28 mouse cellular contexts compared by ENCODE assay signal in the genomic region with DNA sequence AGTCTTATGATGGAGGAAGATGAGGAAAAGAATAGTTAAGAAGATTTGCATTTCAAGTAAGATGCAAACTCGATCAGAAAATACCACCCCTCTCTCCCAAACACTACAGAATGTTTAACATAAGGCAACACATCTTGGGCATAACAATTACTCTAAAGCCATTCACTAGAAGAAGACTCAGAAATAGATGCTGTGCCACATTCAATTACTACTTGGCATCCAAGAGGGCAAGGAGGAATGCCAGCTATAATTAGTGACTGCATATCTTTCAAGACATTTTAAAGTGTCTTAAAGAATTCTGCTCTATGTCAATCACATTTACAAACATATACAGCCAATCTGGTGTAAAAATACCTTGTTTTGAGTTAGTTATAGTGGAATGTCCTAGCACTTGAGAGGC.
"Had no signal": no experiment of that assay in that cellular context is flagged by ENCODE, and none has a peak within 500 bp of the region (broad histone marks: within the 10 kb centered on the region; RNA-seq: fewer than 3 reads in every experiment).

No protein-coding gene starts in this region.

- H3K36me3 ChIP-seq: heart, embryonic 12.5 days; hindbrain, embryonic 10.5 days; hindbrain, embryonic 12.5 days; intestine, embryonic 15.5 days; limb, embryonic 10.5 days; limb, embryonic 12.5 days; liver, embryonic 13.5 days; liver, embryonic 15.5 days had no signal

- H3K4me2 ChIP-seq: heart, embryonic 12.5 days; hindbrain, embryonic 12.5 days; hindbrain, embryonic 14.5 days; intestine, embryonic 15.5 days; limb, embryonic 12.5 days; liver, embryonic 11.5 days; liver, embryonic 13.5 days; liver, embryonic 15.5 days had no signal

- ATAC-seq: hindbrain, embryonic 16.5 days; inflammation-experienced regulatory T-cells, adult 6 months; intestine, embryonic 15.5 days; intestine, postnatal 0 days had no signal

- H3K27me3 ChIP-seq: heart, embryonic 12.5 days; hindbrain, embryonic 12.5 days; intestine, embryonic 15.5 days; limb, embryonic 12.5 days; liver, embryonic 13.5 days; liver, embryonic 15.5 days had no signal

- H3K27ac ChIP-seq: gastrocnemius, adult 2 months; heart, embryonic 10.5 days; hindbrain, embryonic 10.5 days; hindbrain, embryonic 12.5 days; hindbrain, embryonic 14.5 days; intestine, embryonic 15.5 days; layer of hippocampus, adult 2 months; left cerebral cortex, adult 2 months; limb, embryonic 10.5 days; limb, embryonic 12.5 days; liver, embryonic 13.5 days; liver, embryonic 15.5 days had no signal

- H3K4me3 ChIP-seq: gastrocnemius, adult 2 months; heart, embryonic 10.5 days; heart, embryonic 12.5 days; hindbrain, embryonic 10.5 days; hindbrain, embryonic 12.5 days; intestine, embryonic 15.5 days; layer of hippocampus, adult 2 months; left cerebral cortex, adult 2 months; limb, embryonic 10.5 days; limb, embryonic 12.5 days; liver, embryonic 13.5 days; liver, embryonic 15.5 days had no signal

- DNase-seq: gastrocnemius, adult 2 months; gastrocnemius, postnatal 10 days; gastrocnemius, postnatal 25 days; heart, adult 18-20 months; heart, postnatal 10 days; heart, postnatal 4 days; kidney, adult 18-20 months; kidney, adult 8-10 months; kidney, postnatal 10 days; kidney, postnatal 25 days; kidney, postnatal 4 days; liver; liver, embryonic 13.5 days had no signal

- H3K9me3 ChIP-seq: heart, embryonic 10.5 days; heart, embryonic 12.5 days; hindbrain, embryonic 10.5 days; hindbrain, embryonic 12.5 days; intestine, embryonic 15.5 days; limb, embryonic 10.5 days; limb, embryonic 12.5 days; liver, embryonic 13.5 days; liver, embryonic 15.5 days had no signal

- H3K9ac ChIP-seq: heart, embryonic 12.5 days; hindbrain, embryonic 12.5 days; hindbrain, embryonic 14.5 days; intestine, embryonic 15.5 days; limb, embryonic 12.5 days; liver, embryonic 13.5 days; liver, embryonic 15.5 days had no signal

- H3K4me1 ChIP-seq: hindbrain, embryonic 10.5 days; hindbrain, embryonic 12.5 days; intestine, embryonic 15.5 days; limb, embryonic 12.5 days; liver, embryonic 13.5 days; liver, embryonic 15.5 days had no signal
